Mouse (Mus musculus): ENCODE data around the gene Nrbp1. TPM values are rescaled to one million over a fixed set of nuclear protein-coding genes. Genes with fewer than 3 reads are reported as not detected.
"Not testable (repeated sequence)": the region's sequence is repeated elsewhere in the genome, so short reads cannot be mapped to it uniquely, and the experiment has no call there.

The Nrbp1 gene
- total RNA-seq, 1 experiment from 2014 or later: 107 TPM

DNA sequence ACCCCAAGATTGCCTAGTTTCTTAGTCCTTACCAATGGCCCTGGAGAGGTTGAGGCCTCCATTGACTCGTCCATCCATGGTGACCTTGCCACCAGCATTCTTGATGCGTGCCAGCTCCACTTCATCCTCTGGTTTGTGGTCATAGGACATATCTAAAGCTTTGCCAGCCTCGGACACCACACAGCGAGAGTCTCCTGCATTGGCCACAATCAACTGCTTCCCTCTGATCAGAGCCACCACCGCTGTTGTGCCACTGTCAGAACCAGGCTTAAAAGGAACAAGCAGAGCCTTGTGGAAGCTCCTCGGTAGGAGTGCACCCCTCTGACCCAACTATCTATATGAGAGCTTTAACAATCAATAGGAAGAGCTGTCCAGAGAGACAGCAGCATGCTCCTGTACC, 36.2 kb upstream of the Nrbp1 start:
- no peak for DNase-seq

DNA sequence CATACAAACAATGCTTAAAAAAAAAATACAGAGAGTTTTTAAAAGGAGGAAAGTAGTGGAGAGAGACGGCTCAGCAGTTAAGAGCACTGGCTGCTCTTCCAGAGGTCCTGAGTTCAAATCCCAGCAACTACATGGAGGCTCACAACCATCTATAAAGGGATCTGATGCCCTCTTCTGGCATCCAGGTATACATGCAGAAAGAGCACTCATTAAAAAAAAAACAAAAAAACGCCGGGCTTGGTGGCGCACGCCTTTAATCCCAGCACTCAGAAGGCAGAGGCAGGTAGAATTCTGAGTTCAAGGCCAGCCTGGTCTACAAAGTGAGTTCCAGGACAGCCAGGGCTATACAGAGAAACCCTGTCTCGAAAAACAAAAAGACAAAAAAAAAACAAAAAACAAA, 24.1 kb upstream of the Nrbp1 start:
- not testable (repeated sequence) for DNase-seq

DNA sequence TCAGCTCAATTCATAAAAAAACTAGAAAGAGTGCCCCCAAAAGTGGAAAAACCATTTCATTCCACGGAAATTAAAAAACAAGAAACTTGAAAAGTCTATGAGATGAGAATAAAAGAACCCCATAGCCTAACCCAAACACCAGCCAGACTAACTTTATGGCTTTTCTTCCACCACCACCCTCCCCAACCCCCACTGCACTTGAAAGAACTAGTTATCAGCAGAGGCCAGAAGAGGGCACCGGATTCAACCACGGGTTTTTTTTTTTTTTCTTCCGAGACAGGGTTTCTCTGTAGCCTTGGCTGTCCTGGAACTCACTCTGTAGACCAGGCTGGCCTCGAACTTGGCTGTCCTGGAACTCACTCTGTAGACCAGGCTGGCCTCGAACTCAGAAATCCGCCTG, 22.4 kb upstream of the Nrbp1 start:
- DNase-seq: no peak

DNA sequence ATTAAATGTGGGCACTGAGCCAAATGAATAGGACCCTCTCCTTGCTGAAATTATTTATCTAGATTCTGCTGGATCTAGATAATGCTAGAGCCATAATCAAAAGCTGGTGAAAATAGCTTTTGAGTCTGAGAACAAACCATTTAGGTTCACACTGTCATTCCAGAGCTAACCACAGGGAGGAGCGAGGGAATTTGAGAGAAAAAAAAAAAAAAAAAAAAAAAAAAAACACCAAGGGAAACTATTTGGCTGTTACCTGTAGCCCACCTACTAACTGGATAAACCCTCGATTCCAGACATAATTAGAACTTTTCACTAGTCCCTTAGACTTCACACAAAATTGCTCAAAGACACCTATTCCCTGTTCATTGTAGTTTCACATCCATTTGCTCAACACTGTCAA, 21.6 kb upstream of the Nrbp1 start:
- no peak for DNase-seq

DNA sequence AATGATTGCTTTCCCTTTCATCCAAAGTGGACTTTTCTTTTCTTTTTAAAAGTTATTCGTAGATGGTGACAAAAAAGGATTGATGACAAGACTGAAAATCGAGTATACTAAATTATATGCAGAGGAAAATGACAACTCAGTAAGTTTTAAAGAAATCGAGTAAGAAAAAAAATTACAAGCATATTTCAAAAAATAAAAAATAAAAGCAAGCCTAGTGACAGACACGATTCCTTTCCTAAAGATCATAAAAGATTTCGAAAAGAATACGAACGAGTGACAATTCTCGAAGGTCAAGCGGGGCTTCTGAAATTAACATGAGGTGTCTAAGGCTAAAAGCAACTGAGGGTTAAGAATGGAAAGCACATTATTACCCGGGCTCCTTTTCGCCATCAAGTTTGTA, 21.2 kb upstream of the Nrbp1 start:
- DNase-seq: no peak

DNA sequence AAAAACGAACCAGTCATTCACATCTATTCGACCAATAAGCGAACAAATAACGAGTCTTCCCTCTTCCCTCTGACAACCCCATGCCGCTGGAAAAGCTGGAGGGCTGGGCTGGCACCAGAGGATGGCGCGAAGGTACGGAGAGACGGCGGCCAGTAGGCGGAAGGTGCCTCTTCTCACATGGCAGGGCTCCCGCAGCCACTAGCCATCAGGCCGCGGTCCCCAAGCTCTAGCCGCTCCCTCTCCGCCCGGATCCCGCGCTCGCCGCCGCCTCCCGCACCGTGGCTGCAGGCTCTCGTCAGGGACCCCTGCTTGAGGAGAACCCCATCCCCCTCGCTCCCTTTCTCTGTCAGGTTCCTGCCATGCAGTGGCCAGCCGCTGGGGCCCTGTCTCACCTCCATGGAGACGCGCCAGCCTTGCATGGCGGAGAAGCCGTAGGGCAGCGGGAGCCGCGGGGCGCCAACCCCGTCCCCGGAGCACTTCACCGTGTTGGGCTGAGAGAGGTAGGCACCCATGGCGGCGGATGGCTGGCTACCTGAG, 20.7 kb upstream of the Nrbp1 start:
- peak; percentile 53 for DNase-seq

DNA sequence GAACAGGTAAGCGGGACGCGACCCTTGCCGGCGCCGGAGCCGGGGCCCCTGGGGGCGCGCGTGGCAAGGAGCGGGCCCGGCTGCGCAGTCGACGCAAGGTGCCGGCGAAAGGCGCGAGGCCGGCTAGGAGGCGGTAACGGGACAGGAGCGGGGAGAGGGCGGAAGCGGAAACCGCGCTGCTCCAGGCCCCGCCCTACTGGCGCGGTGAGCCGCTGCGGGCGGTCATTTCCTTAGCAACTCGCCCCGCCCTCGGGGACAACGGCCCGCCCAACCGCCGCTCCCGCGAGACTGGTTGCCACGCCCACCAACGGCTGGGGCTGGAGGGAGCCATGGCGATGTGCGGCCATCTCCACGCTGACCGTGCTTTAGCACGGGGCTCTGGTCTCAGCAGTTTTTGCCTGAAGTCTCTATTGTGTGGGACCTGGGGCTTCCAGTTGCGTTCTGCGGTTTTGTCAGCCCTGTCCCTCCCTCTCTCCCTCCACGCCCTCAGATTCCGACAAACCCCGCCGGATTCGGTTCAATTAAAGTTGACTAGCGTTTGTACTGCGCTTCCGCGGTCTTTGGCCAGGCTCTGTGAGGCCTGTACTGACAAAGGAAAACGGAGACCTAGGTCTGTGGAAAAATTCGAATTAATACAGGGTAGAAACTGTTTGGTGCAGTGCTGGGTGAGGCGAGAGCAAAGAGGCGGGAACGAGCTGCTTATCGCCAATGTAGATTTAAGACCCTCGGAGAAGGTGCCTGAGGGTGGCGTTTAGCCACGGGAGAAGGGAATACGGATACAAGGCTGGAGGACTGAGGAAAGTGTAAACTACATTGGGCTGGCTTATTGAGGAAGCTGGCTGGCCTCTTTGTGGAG, 20.0 kb upstream of the Nrbp1 start, which contains the start of gene Ppm1g:
Gene Ppm1g (minus strand): TSS at position 240 of the 856 bp plus-strand sequence.
- DNase-seq: peak; percentile 99

DNA sequence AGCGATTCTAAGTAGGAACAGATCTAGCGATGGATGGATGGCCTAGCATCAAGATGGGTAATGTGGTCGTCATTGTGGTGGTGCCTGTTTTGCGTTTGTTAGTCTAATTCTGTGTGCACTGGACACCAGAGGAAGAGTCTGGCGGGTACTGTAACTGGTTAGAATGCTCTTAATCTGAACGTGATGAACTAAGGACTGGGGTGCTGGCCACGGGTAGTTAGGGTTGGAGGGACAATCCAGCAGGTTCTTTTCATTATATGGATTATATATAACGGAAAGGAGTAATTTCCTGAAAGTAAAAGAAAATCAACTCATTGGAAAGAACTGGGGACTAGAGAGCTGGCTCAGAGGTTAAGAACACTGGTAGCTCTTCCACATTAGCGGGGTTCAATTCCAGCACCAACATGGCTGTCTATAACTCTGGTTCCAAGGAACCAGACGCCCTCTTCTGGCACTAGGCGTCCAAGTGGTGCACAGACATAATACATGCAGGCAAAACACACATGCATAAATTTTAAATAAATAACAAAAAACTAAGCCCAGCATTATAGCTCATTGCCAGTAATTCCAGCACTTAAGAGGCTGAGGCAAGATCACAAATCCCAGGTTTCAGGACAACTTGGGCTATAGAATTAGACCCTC, 19.2 kb upstream of the Nrbp1 start:
- peak; percentile 39 for DNase-seq

DNA sequence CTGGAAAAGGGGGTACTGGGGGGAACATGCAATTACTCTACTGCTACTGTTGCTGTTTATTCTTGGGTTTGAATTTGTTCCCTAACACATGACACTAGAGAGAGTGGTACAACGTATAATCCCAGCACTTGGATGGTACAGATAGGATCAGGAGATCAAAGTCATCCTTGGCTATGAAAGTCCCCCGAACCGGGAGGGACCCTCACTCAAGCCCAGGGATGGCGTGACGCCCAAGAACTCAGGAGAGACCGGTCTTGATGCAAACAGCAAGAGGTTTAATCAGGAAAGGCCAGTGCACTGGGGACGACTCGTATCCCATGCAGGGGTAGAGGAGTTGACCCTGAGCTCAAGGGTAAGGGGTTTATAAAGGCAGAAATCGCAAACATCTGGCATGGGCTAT, 18.0 kb upstream of the Nrbp1 start:
- DNase-seq: no peak

DNA sequence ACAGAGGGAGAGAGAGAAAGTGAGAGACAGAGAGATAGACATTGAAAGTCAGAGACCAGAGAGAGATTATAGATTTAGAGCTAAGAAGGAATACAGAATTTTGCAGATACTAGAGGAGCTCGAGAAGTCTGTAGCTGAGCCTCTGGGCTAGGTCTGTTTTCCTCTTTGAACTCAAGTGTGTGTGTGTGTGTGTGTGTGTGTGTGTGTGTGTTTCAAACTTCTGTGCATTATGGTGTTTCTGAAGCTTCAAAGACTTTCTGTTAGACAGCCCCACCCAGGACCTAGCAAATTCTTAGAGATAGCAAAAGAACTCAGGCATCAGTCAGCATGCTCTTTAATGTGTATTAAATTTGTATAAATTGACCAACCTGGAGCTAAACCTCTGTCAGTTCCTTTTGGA, 14.0 kb upstream of the Nrbp1 start:
- no peak for DNase-seq

DNA sequence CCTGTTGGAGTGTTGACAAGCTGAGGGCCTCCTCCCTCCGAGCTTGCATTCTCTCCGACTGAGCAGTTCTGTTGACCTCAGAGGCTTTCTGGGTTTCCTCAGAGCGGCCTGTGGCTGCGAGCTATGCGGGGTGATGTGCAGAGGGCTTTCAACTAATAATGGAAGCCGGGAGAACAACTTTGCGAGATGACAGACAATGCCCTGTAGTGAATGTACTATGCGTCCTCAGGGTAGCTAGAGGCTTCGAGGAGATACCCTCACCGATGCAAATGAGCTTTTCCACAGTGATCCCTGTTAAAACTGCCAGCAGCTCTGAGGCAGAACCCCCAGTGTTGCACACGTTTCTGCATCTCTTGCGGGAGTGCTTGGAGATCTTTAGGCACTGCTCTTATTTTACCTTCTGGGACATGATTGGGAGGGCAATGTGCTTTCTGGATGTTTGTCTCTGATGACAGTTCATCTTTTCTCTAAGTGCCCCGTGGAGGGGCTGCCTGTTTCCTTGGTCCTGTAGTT, 914 bp downstream of the Nrbp1 start:
- no peak for DNase-seq

DNA sequence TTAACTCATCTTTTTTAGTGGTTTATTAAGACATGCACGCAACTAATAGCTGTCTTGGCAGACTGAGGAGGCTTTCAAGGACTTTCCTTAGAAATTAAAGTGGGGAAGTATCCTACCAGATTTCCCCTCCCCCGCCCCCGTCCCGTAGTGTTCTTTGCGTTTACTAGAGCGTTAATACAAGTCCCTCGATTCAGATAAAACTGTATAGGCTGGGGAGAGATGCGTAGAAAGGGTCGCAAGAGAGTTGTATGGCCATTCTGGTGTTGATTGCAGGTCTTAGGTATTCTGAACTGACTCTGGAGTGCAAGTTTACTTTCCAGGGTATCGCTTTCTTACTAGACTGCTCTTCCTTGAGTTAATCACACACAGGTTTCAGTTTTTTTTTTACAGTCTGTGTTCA, 1.5 kb downstream of the Nrbp1 start:
- no peak for DNase-seq

DNA sequence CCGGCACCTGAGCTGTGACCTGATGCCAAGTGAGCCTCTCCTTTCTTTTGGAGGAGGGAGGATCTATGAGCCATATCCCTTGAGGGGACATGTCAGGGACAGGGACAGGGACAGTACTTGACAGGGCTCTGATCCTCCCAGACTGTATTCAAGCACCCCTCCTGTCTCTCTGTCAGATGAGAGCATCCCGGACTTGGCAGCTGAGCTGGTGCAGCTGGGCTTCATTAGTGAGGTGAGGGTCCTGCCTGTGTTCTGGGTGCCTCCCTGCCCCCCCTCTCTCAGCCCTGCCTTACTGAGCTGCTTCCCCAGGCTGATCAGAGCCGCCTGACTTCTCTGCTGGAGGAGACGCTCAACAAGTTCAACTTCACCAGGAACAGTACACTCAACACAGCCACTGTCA, 10.1 kb downstream of the Nrbp1 start:
- no peak for DNase-seq

DNA sequence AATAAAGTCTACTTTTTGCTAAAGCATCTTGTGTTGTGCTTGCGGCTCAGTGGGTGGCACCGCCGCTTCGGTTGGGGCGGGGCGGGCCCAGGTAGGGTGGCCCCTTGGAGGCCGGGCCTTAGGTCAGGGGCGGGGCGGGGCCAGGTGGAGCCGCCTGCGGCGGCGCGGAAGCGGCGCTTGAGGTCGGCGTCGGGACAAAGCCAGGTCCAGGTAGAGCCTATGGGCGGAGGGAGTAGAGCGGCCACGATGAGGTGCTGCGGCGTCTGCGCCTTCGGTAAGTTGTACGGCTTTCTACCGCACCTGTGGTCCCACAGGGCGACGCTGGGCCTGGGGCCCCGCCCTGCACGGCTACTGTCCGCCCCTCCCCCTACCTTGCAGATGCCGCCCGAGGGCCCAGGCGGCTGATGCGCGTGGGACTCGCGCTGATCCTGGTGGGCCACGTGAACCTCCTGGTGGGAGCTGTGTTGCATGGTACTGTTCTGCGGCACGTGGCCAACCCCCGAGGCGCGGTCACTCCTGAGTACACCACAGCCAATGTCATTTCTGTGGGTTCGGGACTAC, 11.0 kb downstream of the Nrbp1 start, which contains the start of gene Krtcap3:
Gene Krtcap3 (plus strand): TSS at position 151 of the 561 bp plus-strand sequence.
- DNase-seq: no peak

DNA sequence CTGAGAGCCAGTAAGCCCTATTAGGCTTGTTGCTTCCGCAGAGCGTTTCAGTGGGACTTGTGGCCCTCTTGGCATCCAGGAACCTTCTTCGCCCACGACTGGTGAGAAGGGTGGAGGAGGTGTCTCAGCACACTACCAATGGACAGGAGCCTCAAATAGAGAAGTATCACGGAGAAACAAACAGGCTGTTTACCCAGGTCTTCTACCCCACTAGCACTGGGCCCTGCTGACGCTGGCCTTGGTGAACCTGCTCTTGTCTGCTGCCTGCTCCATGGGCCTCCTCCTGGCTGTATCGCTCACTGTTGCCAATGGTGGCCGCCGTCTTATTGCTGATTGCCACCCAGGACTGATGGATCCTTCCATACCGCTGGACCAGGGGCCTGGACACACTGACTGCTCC, 11.5 kb downstream of the Nrbp1 start:
- no peak for DNase-seq

DNA sequence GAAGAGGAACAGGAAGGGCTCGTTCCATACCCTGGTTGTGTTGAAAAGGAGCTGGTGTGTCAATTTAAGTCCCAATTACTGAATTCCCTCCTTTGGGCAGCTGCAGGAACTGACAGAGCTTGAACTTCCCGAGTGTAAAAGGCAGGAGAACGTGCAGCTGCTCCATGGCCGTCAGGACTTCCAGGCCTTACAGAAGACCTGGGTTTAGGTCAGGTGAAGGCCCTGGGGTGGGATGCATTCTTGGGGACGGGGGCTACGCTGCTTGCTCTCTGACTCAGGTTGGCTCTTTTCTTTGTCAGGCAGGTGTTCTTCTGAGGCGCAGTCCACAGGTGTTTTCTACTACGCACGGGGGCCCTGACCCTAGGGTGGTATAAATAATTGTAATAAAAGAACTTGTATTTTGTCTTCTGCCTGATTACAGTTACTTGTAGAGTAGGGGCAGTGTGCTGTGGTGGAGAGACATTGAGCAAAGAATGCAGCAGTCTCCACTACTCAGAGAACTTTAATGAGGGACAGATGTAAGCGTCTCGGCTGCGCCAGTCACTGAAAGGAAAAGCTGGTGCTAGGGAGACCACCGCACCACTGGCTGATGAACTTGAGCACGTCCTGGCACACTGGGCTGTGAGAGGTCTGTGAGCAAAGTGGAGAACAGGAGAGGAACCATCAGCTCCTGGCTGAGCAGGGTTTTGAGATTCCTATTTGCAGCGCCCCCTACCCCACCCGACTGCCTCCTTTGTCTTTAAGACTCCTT, 12.3 kb downstream of the Nrbp1 start:
- no peak for DNase-seq

DNA sequence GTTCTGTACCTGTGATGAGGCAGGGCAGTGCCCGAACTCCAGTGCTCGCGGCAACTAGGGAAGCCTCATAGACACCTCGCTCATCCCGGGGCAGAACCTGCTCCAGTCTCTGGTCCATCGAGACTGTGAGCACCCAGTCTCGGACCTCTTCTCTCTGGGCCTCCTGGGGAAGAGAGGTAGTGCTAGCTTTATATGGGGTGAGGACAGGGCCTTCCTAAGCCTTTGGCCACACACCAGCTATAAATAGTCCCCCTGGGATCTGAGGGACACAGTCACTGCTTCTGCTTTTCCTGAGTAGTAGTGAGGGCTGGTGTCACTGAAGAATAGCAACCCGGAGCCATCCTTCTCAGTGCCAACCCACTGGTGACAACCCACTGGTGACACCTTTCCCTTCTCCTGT, 13.1 kb downstream of the Nrbp1 start:
- DNase-seq: no peak

DNA sequence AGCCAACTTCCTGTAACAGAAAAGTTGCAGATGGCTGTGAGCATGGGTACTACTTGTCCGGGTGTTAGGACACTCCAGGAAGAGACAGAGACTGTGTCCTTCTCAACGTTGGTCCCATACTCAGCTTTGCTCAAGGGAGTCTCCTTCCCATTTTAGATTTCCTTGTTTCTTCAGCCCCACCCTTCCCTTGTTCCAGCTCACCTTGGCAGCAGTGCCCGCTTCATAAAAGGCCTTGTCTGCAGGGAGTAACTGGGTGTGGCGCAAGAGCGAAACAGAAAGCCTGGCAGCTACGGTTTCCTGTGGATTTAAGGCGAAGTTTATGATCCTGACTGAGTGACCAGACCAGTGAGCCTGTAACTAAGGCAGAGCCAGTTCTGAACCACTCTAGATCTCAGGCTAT, 13.8 kb downstream of the Nrbp1 start:
- DNase-seq: no peak

DNA sequence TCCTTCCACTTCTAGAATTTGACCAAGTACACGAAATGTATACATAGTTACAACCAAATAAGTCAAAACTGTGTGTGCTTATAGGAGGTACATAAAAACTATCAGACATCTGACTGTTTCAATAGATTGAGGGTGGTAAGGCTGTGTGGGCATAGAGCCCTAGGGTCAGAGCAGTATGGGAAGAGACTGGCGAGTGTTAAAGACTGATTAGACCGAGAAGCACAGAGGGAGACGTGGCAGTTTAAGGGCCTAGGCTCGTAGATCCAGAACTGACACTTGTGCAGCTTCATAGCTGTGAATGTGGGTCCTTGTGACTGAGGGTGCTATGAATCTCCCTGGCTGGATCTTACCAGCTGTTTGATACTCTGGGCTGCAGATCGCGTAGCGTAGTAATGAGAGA, 14.2 kb downstream of the Nrbp1 start:
- DNase-seq: no peak

DNA sequence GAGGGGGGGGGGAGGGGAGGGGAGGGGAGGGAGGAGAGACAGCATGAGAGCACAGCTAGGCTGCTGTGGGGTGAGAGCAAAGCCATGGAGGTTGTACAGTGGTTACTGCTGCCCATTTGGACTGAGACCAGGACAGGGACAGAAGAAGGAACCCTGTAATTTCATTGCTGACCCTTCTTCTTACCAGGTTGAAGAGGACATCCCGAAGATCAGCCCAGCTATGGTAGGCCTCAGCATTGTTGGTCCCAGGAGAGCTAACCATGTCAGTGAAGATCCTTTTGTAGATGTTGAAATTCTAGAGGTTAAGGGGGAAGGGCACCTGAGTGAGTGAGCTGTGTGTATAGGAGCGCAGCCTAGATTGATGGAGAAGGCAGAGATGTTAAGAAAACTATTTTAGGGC, 14.7 kb downstream of the Nrbp1 start:
- DNase-seq: no peak

DNA sequence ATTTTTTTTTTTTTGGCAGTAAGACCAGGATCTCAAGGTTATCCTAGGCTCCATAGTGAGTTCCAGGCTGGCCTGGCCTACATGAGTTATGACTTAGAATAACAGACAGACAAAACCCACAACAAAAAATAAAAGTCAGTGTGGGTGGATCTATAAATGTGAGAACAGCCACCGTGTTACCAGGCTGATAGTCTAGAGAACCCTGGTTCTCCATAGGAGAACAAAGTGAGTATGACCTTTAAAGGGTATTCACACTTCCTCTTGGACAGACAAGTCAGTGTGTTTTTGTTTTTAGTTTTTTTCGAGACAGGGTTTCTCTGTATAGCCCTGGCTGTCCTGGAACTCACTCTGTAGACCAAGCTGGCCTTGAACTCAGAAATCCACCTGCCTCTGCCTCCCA, 15.3 kb downstream of the Nrbp1 start:
- DNase-seq: no peak

DNA sequence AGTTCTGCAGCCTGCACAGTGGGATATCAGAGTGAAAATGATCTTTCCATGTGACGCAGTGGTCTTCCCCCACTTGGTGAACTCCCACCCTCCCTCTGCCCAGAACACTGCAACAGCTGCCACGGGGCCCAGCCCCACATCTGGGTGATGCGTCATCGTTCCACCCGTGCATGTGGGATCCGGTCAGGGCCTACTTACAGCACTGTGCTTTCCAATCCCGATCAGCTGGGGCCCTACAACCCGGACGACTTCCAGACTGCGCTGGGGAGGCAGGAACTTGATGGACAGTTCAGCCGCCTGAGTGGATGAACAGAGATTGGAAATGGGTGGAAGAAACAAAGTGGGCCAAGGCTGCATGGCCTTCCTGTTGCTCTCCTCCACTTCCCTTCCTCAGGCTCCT, 17.0 kb downstream of the Nrbp1 start:
- DNase-seq: no peak

All from adrenal gland, postnatal 25 days (tissue).